17 mouse cellular contexts compared by ENCODE assay signal in genomic region chr2:140830086-140830485, GRCm38 (mm10).
DNase-seq lines count a peak whose midpoint lies in the region; ATAC-seq lines count a peak whose summit lies in the region.
"Had no signal": no experiment of that assay in that cellular context is flagged by ENCODE, and none has a peak within 500 bp of the region (broad histone marks: within the 10 kb centered on the region; RNA-seq: fewer than 3 reads in every experiment).

No protein-coding gene starts in this region.

- peak; percentile 95 for ATAC-seq in cerebellum, adult (ENCODE audit: insufficient number of reproducible peaks, low FRiP score, low TSS enrichment)
- ATAC-seq: forebrain, embryonic 13.5 days; inflammation-experienced regulatory T-cells, adult 6 months had no signal

- no peak for DNase-seq in cerebellum, postnatal 4 days (ENCODE audit: low spot score in 2 of 2)
- peak; percentile 30 for DNase-seq in left cerebral cortex, postnatal 4 days
- no peak for DNase-seq in left cerebral cortex, adult 9 months (ENCODE audit: low spot score in 2 of 2)
- peak; percentile 45 for DNase-seq in cerebellum, adult 8-10 months
- peak; percentile 72 to 73 for DNase-seq in cerebellum, postnatal 25 days
- no peak for DNase-seq in adipocyte (ENCODE audit: low spot score)
- DNase-seq in kidney, postnatal 14 days: no peak
- DNase-seq: adrenal gland, postnatal 14 days; gastrocnemius, postnatal 14 days; kidney, adult 18-20 months; layer of hippocampus, adult 9-11 months; lung, embryonic 14.5 days; lung, postnatal 14 days; thymus, postnatal 14 days had no signal

- intact Hi-C loops in left cerebral cortex, postnatal 4 days (cut with DNase I): loop anchor here (10.0 kb wide), 1 partner anchor 215 kb away; no protein-coding TSS in a partner anchor

Comparison
In these comparisons a context has a peak if more than half of its experiments do, and no peak if none do; other contexts are left out.
1. DNase-seq: peak in left cerebral cortex, postnatal 4 days (single experiment), cerebellum, adult 8-10 months (single experiment) and cerebellum, postnatal 25 days (2 of 2); none in cerebellum, postnatal 4 days (0 of 2), left cerebral cortex, adult 9 months (0 of 2), adipocyte (single experiment) and kidney, postnatal 14 days (single experiment).